Mouse (Mus musculus) liver, embryonic 14.5 days (tissue): ENCODE data around the gene Gm5346. TPM values are rescaled to one million over a fixed set of nuclear protein-coding genes. Genes with fewer than 3 reads are reported as not detected.
"Not testable (repeated sequence)": the region's sequence is repeated elsewhere in the genome, so short reads cannot be mapped to it uniquely, and the experiment has no call there.

Experiments used
- ATAC-seq: fragments of 200-750 bp; cut with Nextera tagmentation; 2 replicates; pipeline ENCODE4 v1.8.0; 2017; ENCODE audit warnings: moderate number of reproducible peaks, mild to moderate bottlenecking, moderate library complexity; ENCODE audit not compliant: insufficient read depth
- DNase-seq, 3 experiments: peaks; one replicate each; pipeline ENCODE4 v3.0.0-alpha.2; 2012 to 2013; ENCODE audit warnings: low read depth in 3 of 3, low spot score in 3 of 3
- H3K27ac ChIP-seq: fragments of 300-500 bp; sonication (generic); 2 replicates; pipeline ENCODE4 v1.5.1; 2014; ENCODE audit warnings: moderate library complexity, mild to moderate bottlenecking, control low read depth, inconsistent platforms
- H3K27me3 ChIP-seq: fragments of 300-500 bp; sonication (generic); 2 replicates; pipeline ENCODE4 v1.6.1; 2014; ENCODE audit warnings: mild to moderate bottlenecking, low read length, moderate library complexity; ENCODE audit not compliant: control insufficient read depth, insufficient read depth
- H3K36me3 ChIP-seq: fragments of 300-500 bp; sonication (generic); replicated peaks from 2 replicates; pipeline ENCODE4 v1.6.1; 2014; ENCODE audit warnings: low read depth; ENCODE audit not compliant: control insufficient read depth, insufficient read depth
- H3K4me1 ChIP-seq, 2 experiments: fragments of 200-500 bp in 1 of 2; fragments of 300-500 bp in 1 of 2; sonication (generic) in 1 of 2; replicated peaks; 2 replicates each; pipeline ENCODE4 v1.6.1; 2012 to 2014; ENCODE audit warnings: antibody characterized with exemption in 1 of 2, inconsistent platforms in 1 of 2, low read length in 1 of 2; ENCODE audit not compliant: control insufficient read depth in 2 of 2, insufficient read depth in 2 of 2
- H3K4me2 ChIP-seq: fragments of 300-500 bp; sonication (generic); 2 replicates; pipeline ENCODE4 v1.6.1; 2014; ENCODE audit warnings: low read depth, mild to moderate bottlenecking, control low read depth, moderate library complexity
- H3K4me3 ChIP-seq, 2 experiments: fragments of 200-500 bp in 1 of 2; fragments of 300-500 bp in 1 of 2; sonication (generic) in 1 of 2; 2 replicates each; pipeline ENCODE4 v1.5.1; 2012 to 2014; ENCODE audit warnings: low read depth in 2 of 2, low read length in 2 of 2, mild to moderate bottlenecking in 2 of 2, control low read depth in 1 of 2, inconsistent platforms in 1 of 2, moderate library complexity in 1 of 2; ENCODE audit not compliant: insufficient read depth in 1 of 2
- H3K9ac ChIP-seq: fragments of 300-500 bp; sonication (generic); replicated peaks from 2 replicates; pipeline ENCODE4 v1.6.1; 2014; ENCODE audit warnings: mild to moderate bottlenecking, control low read depth, moderate library complexity
- H3K9me3 ChIP-seq: fragments of 300-500 bp; sonication (generic); 2 replicates; pipeline ENCODE4 v1.6.1; 2016; ENCODE audit warnings: low read length, mixed read lengths; ENCODE audit not compliant: control insufficient read depth
- CTCF ChIP-seq: IDR thresholded peaks from 2 replicates; pipeline ENCODE4 v1.5.1; 2016; ENCODE audit warnings: antibody characterized with exemption, low read depth, control low read depth
- EP300 ChIP-seq: IDR thresholded peaks from 2 replicates; pipeline ENCODE4 v1.6.1; 2016; ENCODE audit warnings: antibody characterized with exemption, low read depth
- WGBS: fragments of 180-500 bp; shearing (Covaris S2); extraction: QIAGEN DNeasy Blood & Tissue Kit; methylation state at CpG from one replicate; pipeline ENCODE4 v1.1.7; 2014; ENCODE audit not compliant: insufficient replicate concordance; 5-methylcytosine and 5-hydroxymethylcytosine counted together
- polyA plus RNA-seq, 2 experiments: library from polyadenylated mRNA; depleted of rRNA in 1 of 2; stranded (reverse) in 1 of 2; unstranded in 1 of 2; fragments of >200 nt; fragmentation: Nextera tagmentation in 1 of 2; extraction: Ambion mirVana in 1 of 2; gene quantifications; 2 replicates each; pipeline versions ENCODE4 v1.2.1 to v1.2.3; 2012 to 2014

Gm5346 gene
- polyA plus RNA-seq (2012; rRNA removed) (not detected in 2 replicates), polyA plus RNA-seq (2014; fragmentation: Nextera tagmentation; extraction: Ambion mirVana) (not detected in 2 replicates)

- ATAC-seq = no peak
These were observed at the start of gene Gm5346 for GRCm38 (mm10) chr8:43627176-43627575. TSS of gene Gm5346 (minus strand) at chr8:43627276.

GRCm38 (mm10) chr8:43616046-43616445, 11.0 kb downstream of the Gm5346 start:
- H3K9me3 ChIP-seq = no peaks in the 10 kb centered on the region
- no peak overlapping the region for H3K4me2 ChIP-seq
- no peak overlapping the region for H3K9ac ChIP-seq
- TF ChIP-seq CTCF (no peak), EP300 (no peak)
- H3K4me3 ChIP-seq = no peak overlapping the region
- H3K27ac ChIP-seq = no peak overlapping the region
- no peaks in the 10 kb centered on the region for H3K4me1 ChIP-seq
- H3K27me3 ChIP-seq = no peaks in the 10 kb centered on the region
- WGBS = 75% methylated on average over 1 of the region's 1 CpGs
- no peaks in the 10 kb centered on the region for H3K36me3 ChIP-seq
- no peak for ATAC-seq
- no peak for DNase-seq

More at GRCm38 (mm10) chr8:43627176-43627575, at the start of gene Gm5346:
- no peak for TF ChIP-seq CTCF
- no peak for TF ChIP-seq EP300
- Histone ChIP-seq H3K27me3 (no peaks in the 10 kb centered on the region), H3K9me3 (no peaks in the 10 kb centered on the region), H3K4me2 (no peak within 1 kb of the TSS), H3K9ac (no peak within 1 kb of the TSS), H3K27ac (no peak within 1 kb of the TSS), H3K4me3 (no peak within 1 kb of the TSS), H3K4me1 (no peaks in the 10 kb centered on the region), H3K36me3 (no peaks in the 10 kb centered on the region)
- no peak for DNase-seq
- 70% methylated on average over 3 of the region's 3 CpGs for WGBS

- not testable (repeated sequence) for ATAC-seq
These were observed 23.4 kb downstream of the Gm5346 start for GRCm38 (mm10) chr8:43603657-43604056.

GRCm38 (mm10) chr8:43603166-43603565, 23.9 kb downstream of the Gm5346 start:
- ATAC-seq, H3K27me3 ChIP-seq, H3K4me2 ChIP-seq, H3K9ac ChIP-seq, H3K9me3 ChIP-seq, H3K4me1 ChIP-seq, H3K27ac ChIP-seq, H3K4me3 ChIP-seq, H3K36me3 ChIP-seq, DNase-seq: not testable (repeated sequence)
- WGBS = 80% methylated on average over 15 of the region's 15 CpGs

More at GRCm38 (mm10) chr8:43603657-43604056, 23.4 kb downstream of the Gm5346 start:
- H3K9ac ChIP-seq, H3K4me3 ChIP-seq, H3K27ac ChIP-seq, H3K4me1 ChIP-seq, H3K36me3 ChIP-seq, H3K9me3 ChIP-seq, H3K27me3 ChIP-seq, DNase-seq, H3K4me2 ChIP-seq: not testable (repeated sequence)
- WGBS = 58% methylated on average over 13 of the region's 13 CpGs

- not testable (repeated sequence) for H3K4me2 ChIP-seq, DNase-seq, H3K27ac ChIP-seq, H3K4me3 ChIP-seq, ATAC-seq, H3K4me1 ChIP-seq, H3K36me3 ChIP-seq, H3K27me3 ChIP-seq, H3K9me3 ChIP-seq, H3K9ac ChIP-seq
- 62% methylated on average over 2 of the region's 2 CpGs for WGBS
These were observed 50.5 kb downstream of the Gm5346 start, which contains the start of gene Adam26a for GRCm38 (mm10) chr8:43576607-43577006. TSS of gene Adam26a (minus strand) at chr8:43576707.

Other genes with a start within 250 kb of the Gm5346 start
- gene Adam26b, start 99.2 kb downstream of the Gm5346 start, polyA plus RNA-seq (2012; rRNA removed) = not detected in 2 replicates
- gene Adam26b, start 99.2 kb downstream of the Gm5346 start, polyA plus RNA-seq (2014; fragmentation: Nextera tagmentation; extraction: Ambion mirVana) = not detected in 2 replicates
- gene Adam26a, start 50.6 kb downstream of the Gm5346 start, polyA plus RNA-seq (2012; rRNA removed) = not detected in 2 replicates
- gene Adam26a, start 50.6 kb downstream of the Gm5346 start, polyA plus RNA-seq (2014; fragmentation: Nextera tagmentation; extraction: Ambion mirVana) = not detected in 2 replicates
- not detected in 2 replicates for gene Adam34, start 82.8 kb upstream of the Gm5346 start, polyA plus RNA-seq (2012; rRNA removed)
- not detected in 2 replicates for gene Adam34, start 82.8 kb upstream of the Gm5346 start, polyA plus RNA-seq (2014; fragmentation: Nextera tagmentation; extraction: Ambion mirVana)